Mouse (Mus musculus): ENCODE measurements around the gene Pdzrn3. TPM values are rescaled to one million over a fixed set of nuclear protein-coding genes. Genes with fewer than 3 reads are reported as not detected.

Pdzrn3 gene
- polyA plus RNA-seq, 1 experiment: 1.9 TPM

DNA sequence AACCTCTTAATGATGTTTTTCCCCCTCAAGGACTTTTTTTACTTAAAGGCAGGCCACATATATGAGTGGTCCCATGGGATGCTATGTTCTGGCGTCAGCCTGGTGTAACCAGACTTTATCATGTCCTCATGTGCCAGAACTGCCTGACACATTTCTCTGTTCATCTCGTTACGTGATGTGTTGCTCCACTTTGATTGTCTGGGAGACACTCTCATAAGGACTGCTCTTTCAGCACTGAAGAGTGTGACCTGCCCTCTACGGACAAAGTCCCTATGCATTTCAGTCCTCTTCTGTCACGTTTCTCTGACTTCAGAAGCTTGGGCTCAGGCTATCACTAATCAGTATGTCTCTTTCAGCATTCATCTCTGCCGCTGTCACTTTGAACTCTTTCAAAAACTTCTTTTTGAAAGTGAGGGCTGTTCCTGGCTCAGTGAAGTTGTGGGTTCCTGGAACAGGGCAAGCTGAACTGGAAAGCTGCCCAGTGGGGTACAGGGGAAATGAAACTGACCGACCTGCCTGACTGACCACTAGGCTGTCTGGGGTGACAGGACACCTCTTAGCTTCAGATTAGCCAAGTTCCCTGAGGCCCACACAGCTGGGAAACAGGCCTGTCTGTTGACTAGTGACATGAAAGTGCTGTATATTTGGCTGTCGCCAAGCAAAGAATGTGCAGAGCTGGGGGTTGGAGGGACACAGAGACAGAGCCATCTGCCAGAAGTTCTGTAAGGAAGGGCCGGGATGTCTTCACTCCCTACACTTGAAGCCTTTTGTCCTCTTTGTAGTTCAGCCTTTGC, 10.7 kb downstream of the Pdzrn3 start:
- Histone ChIP-seq H3K4me1 (ENCODE audit: control insufficient read depth, insufficient read depth, low read length) (no peaks in the 10 kb centered on the region), H3K4me3 (replicated peaks; ENCODE audit: insufficient read depth, low read depth, low read length) (no peak overlapping the region), H3K27me3 (ENCODE audit: control insufficient read depth, insufficient read depth, low read length) (no peaks in the 10 kb centered on the region), H3K27ac (ENCODE audit: insufficient read depth, low read length) (no peak overlapping the region)
- DNase-seq: no peak
- TF ChIP-seq CTCF (IDR thresholded peaks at IDR 0.05; ENCODE audit: borderline replicate concordance, insufficient read depth, low read depth, low read length) (no peak), POLR2A (IDR thresholded peaks at IDR 0.05; ENCODE audit: borderline replicate concordance, insufficient read depth, low read length) (no peak)
- 35% methylated on average over 9 of the region's 9 CpGs for WGBS

GRCm38 (mm10) chr6:101365795-101366194, 11.9 kb downstream of the Pdzrn3 start:
- no peaks in the 10 kb centered on the region for H3K4me1 ChIP-seq (ENCODE audit: control insufficient read depth, insufficient read depth, low read length)
- 15% methylated on average over 6 of the region's 6 CpGs for WGBS
- no peaks in the 10 kb centered on the region for H3K27me3 ChIP-seq (ENCODE audit: control insufficient read depth, insufficient read depth, low read length)
- no peak for DNase-seq
- H3K27ac ChIP-seq (ENCODE audit: insufficient read depth, low read length): no peak overlapping the region
- no peak for TF ChIP-seq CTCF (IDR thresholded peaks at IDR 0.05; ENCODE audit: borderline replicate concordance, insufficient read depth, low read depth, low read length)
- TF ChIP-seq POLR2A (IDR thresholded peaks at IDR 0.05; ENCODE audit: borderline replicate concordance, insufficient read depth, low read length): no peak
- H3K4me3 ChIP-seq (replicated peaks; ENCODE audit: insufficient read depth, low read depth, low read length): no peak overlapping the region

DNA sequence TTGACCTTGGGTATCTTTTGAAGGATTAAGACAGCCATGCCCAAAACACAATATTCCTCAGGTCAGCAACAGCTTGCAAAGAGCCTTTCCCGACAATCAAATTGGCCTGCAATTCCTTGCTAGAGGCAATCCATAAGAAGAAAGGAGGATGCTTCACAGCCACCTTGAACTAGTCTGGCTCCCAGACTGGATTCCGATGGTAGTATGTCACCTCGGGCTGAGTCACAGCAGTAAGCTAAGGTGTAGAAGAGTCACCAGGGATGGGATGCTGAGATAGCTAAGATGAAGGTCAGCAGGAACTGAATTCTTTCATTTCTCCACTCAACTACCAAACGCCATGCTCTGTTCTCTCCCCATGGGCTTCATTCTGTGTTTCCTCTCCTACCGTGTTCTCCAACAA, 13.8 kb downstream of the Pdzrn3 start:
- 89% methylated on average over 5 of the region's 5 CpGs for WGBS
- no peak overlapping the region for H3K27ac ChIP-seq (ENCODE audit: insufficient read depth, low read length)
- no peak for TF ChIP-seq POLR2A (IDR thresholded peaks at IDR 0.05; ENCODE audit: borderline replicate concordance, insufficient read depth, low read length)
- TF ChIP-seq CTCF (IDR thresholded peaks at IDR 0.05; ENCODE audit: borderline replicate concordance, insufficient read depth, low read depth, low read length): no peak
- no peak for DNase-seq
- H3K4me1 ChIP-seq (ENCODE audit: control insufficient read depth, insufficient read depth, low read length): no peaks in the 10 kb centered on the region
- no peak overlapping the region for H3K4me3 ChIP-seq (replicated peaks; ENCODE audit: insufficient read depth, low read depth, low read length)
- no peaks in the 10 kb centered on the region for H3K27me3 ChIP-seq (ENCODE audit: control insufficient read depth, insufficient read depth, low read length)

GRCm38 (mm10) chr6:101362728-101363127, 15.0 kb downstream of the Pdzrn3 start:
- H3K27ac ChIP-seq (ENCODE audit: insufficient read depth, low read length): no peak overlapping the region
- H3K27me3 ChIP-seq (ENCODE audit: control insufficient read depth, insufficient read depth, low read length): no peaks in the 10 kb centered on the region
- H3K4me1 ChIP-seq (ENCODE audit: control insufficient read depth, insufficient read depth, low read length): no peaks in the 10 kb centered on the region
- WGBS: 79% methylated on average over 5 of the region's 5 CpGs
- TF ChIP-seq CTCF (IDR thresholded peaks at IDR 0.05; ENCODE audit: borderline replicate concordance, insufficient read depth, low read depth, low read length) (no peak), POLR2A (IDR thresholded peaks at IDR 0.05; ENCODE audit: borderline replicate concordance, insufficient read depth, low read length) (no peak)
- H3K4me3 ChIP-seq (replicated peaks; ENCODE audit: insufficient read depth, low read depth, low read length): no peak overlapping the region
- no peak for DNase-seq

- Histone ChIP-seq H3K4me1 (ENCODE audit: control insufficient read depth, insufficient read depth, low read length) (no peaks in the 10 kb centered on the region), H3K4me3 (replicated peaks; ENCODE audit: insufficient read depth, low read depth, low read length) (no peak overlapping the region), H3K27ac (ENCODE audit: insufficient read depth, low read length) (no peak overlapping the region), H3K27me3 (ENCODE audit: control insufficient read depth, insufficient read depth, low read length) (no peaks in the 10 kb centered on the region)
- DNase-seq: no peak
- no peak for TF ChIP-seq CTCF (IDR thresholded peaks at IDR 0.05; ENCODE audit: borderline replicate concordance, insufficient read depth, low read depth, low read length)
- no peak for TF ChIP-seq POLR2A (IDR thresholded peaks at IDR 0.05; ENCODE audit: borderline replicate concordance, insufficient read depth, low read length)
- 82% methylated on average over 4 of the region's 4 CpGs for WGBS
Observed at GRCm38 (mm10) chr6:101362268-101362667, 15.4 kb downstream of the Pdzrn3 start.

DNA sequence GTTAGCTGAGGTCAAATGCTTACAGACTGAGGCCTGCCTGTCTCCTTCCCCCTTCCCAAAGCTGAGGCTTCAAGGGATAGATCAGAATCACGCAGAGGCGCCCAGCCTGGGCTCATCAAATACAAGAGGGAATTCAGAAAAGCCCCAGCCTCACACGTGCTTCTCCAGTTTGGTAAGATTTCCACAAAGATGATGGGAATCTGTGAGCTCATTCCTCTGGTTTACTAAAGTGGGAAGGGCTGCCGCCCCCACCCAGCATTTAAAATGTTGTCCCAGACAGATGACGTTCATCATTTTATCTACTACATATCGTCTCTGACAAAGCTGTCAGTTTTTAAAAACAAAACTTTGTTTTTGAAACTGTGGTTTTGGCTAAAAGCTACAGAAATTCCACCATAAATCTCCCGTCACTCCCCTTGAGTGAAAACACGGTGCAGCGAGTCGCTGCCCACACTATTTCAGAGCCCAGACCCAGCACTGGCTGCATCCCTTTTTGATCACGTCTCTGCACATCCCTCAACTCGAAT, 17.4 kb downstream of the Pdzrn3 start:
- H3K27me3 ChIP-seq (ENCODE audit: control insufficient read depth, insufficient read depth, low read length): no peaks in the 10 kb centered on the region
- no peak overlapping the region for H3K4me3 ChIP-seq (replicated peaks; ENCODE audit: insufficient read depth, low read depth, low read length)
- no peak overlapping the region for H3K27ac ChIP-seq (ENCODE audit: insufficient read depth, low read length)
- 75% methylated on average over 12 of the region's 12 CpGs for WGBS
- TF ChIP-seq POLR2A (IDR thresholded peaks at IDR 0.05; ENCODE audit: borderline replicate concordance, insufficient read depth, low read length) (no peak), CTCF (IDR thresholded peaks at IDR 0.05; ENCODE audit: borderline replicate concordance, insufficient read depth, low read depth, low read length) (no peak)
- no peaks in the 10 kb centered on the region for H3K4me1 ChIP-seq (ENCODE audit: control insufficient read depth, insufficient read depth, low read length)
- no peak for DNase-seq

DNA sequence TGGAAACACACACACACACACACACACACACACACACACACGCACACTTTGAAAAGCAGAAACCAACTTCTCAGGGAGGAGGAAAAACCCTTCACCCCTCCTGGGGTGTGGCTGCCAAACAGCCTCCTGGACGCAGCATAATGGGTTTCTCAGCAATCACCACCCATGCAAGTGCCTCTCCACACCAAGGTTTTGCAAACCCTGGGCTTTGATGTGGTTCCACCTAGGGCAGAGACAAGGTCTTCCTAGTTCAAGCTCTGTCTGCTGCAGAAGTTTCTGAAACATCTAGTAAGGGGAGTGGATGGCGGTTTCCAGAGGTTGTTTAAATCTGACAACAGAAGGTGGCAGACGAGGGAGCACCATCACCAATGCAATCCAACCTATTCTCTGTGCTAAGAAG, 18.1 kb downstream of the Pdzrn3 start:
- DNase-seq: no peak
- Histone ChIP-seq H3K4me3 (replicated peaks; ENCODE audit: insufficient read depth, low read depth, low read length) (no peak overlapping the region), H3K4me1 (ENCODE audit: control insufficient read depth, insufficient read depth, low read length) (no peaks in the 10 kb centered on the region), H3K27ac (ENCODE audit: insufficient read depth, low read length) (no peak overlapping the region), H3K27me3 (ENCODE audit: control insufficient read depth, insufficient read depth, low read length) (no peaks in the 10 kb centered on the region)
- TF ChIP-seq POLR2A (IDR thresholded peaks at IDR 0.05; ENCODE audit: borderline replicate concordance, insufficient read depth, low read length) (no peak), CTCF (IDR thresholded peaks at IDR 0.05; ENCODE audit: borderline replicate concordance, insufficient read depth, low read depth, low read length) (no peak)
- 65% methylated on average over 4 of the region's 4 CpGs for WGBS

DNA sequence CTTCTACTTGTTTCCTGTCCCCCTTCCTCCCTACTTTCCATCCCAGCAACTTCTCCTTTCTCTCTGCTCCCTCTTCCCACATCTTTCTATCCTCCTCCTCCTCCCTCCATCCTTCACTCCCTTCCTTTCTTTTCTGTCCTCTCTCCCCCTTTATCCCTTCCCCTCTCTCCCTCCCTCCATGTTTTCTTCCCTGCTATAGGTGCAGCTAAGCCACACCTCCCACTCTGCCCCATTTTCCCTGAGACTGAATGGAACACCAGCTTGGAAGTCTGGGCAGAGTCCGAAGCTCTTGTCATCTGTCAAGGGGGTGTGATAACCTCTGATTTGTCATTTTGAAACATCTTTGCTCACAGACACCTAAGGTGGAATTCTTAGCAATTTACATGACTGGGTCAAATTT, 22.8 kb downstream of the Pdzrn3 start:
- Histone ChIP-seq H3K27ac (ENCODE audit: insufficient read depth, low read length) (no peak overlapping the region), H3K4me3 (replicated peaks; ENCODE audit: insufficient read depth, low read depth, low read length) (no peak overlapping the region), H3K27me3 (ENCODE audit: control insufficient read depth, insufficient read depth, low read length) (no peaks in the 10 kb centered on the region; the same call in 1 of the 2 replicates), H3K4me1 (ENCODE audit: control insufficient read depth, insufficient read depth, low read length) (no peaks in the 10 kb centered on the region)
- WGBS: 51% methylated on average over 1 of the region's 1 CpGs
- no peak for DNase-seq
- no peak for TF ChIP-seq POLR2A (IDR thresholded peaks at IDR 0.05; ENCODE audit: borderline replicate concordance, insufficient read depth, low read length)
- TF ChIP-seq CTCF (IDR thresholded peaks at IDR 0.05; ENCODE audit: borderline replicate concordance, insufficient read depth, low read depth, low read length): no peak
